Mouse (Mus musculus) C2C12 (cell line): ENCODE results near the gene Themis3.

Experiments used
- CTCF ChIP-seq: IDR thresholded peaks from one replicate; pipeline ENCODE4 v1.5.1; 2011; ENCODE audit not compliant: control insufficient read depth, insufficient read depth, insufficient read length
- MAX ChIP-seq: IDR thresholded peaks from one replicate; pipeline ENCODE4 v1.6.1; 2011; ENCODE audit warnings: mild to moderate bottlenecking, control low read depth
- MYOG ChIP-seq: IDR thresholded peaks from one replicate; pipeline ENCODE4 v1.6.1; 2011; ENCODE audit not compliant: control insufficient read depth, insufficient read length; ENCODE audit errors: extremely low read depth
- USF1 ChIP-seq: IDR thresholded peaks from one replicate; pipeline ENCODE4 v1.6.1; 2011; ENCODE audit warnings: low read depth, mild to moderate bottlenecking, control low read depth, moderate library complexity

GRCm38 (mm10) chr17:66552690-66553089 is 41.7 kb downstream of the Themis3 start:
- TF ChIP-seq USF1 (no peak), MYOG (no peak), CTCF (no peak), MAX (no peak)
